Mouse (Mus musculus) cerebellum, adult 9-10 months (tissue): ENCODE measurements around the gene Kcnj1.

Source experiments
- DNase-seq: peaks from one replicate; pipeline ENCODE4 v3.0.0; 2022

Kcnj1 gene

DNA sequence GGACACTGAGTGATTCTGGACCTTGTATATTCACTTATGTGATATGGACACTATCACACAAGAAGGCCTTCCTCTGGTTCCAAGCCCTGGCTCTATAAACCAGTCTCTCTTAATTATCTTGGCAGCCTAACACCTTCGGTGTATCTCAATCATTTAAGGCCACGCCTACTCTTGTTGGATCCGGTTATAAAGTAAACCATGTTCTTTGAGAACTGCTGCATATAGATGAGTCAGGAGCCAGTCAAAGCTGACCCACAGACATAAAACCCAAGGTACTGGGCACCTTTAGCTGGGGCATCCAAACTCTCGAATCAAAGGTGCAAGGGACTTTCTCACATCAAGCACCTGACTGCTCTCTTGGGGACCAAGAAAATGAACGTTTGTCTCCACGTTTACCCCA is at the start of gene Kcnj1:
Gene Kcnj1, plus strand, starts transcription at position 292 of the 400 bp plus-strand sequence.
- DNase-seq = no peak

GRCm38 (mm10) chr9:32323610-32324009 is 48.7 kb upstream of the Kcnj1 start:
- DNase-seq = no peak

GRCm38 (mm10) chr9:32328777-32329176 is 43.5 kb upstream of the Kcnj1 start:
- no peak for DNase-seq

DNA sequence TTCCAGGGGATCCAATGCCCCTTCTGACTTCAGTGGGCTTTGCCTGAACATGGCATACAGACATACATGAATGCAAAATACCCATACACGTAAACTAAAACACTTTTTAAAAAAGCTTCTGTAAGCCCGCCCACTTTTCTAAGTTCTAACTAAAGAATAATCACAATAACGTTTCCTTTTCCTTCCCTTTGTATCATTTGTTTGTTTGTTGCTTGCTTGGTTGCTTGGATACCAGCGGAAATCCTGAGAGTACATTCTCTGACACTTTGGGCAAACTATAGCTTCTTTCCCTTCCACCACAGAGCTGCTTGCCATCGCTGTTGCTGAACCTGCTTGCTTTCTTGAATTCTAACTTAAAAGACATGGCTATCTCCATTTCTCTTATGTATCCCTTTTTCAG is 41.1 kb upstream of the Kcnj1 start:
- DNase-seq = no peak

DNA sequence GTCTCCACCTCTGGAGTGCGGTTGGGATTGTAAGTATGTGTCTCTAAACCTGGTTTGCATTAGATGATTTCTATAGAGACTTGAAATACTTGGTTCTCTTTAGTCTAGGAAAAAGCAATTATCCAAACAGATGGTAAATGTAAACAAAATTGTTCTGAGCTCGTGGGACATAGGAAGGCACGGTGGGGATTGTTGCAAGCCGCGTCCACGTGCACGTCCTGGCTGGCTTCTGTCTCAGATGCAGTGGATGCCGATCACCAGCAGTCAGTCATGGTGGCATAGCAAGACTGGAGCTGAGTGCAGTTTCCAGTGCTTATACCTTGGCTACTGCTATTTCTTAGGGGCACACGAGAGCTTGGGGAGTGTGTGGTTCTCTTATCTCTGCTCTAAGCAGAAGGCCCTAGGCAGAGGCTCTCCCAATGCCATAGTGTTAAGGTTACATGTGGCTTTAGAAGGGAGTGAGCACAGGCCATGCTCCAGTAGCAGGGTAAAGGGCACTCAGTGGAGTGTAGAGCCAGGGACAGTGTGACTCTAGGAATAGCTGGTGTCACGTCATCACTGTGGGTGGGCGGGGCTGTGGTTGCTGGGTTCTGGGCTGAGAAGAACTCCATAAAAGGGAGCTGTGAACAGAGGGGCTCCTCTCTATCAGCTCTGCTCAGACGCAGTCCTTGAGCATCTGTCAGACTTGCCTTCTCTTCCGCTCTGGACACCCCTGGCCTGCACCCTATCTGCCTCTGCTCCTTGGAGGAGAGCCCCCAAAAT is 36.7 kb upstream of the Kcnj1 start:
- DNase-seq = no peak

DNA sequence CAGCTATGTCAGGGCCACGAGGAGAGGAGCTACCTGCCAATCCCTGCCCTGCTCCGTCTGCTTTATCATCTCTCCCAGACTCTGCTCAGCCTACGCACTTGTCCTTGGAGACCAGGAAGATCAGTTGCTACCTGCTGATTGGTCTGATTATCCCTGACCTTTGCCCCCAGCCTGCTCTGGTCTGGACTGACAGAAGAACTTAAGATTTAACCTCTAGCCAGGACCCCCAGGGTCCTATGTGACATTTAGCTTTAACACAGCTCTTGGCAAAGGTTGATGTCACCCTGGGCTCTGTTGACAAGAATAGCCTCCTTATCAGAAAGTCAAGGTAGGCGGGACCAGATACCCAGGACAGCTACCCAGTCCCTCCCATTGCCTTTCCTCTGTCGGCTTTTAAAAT is 31.5 kb upstream of the Kcnj1 start:
- DNase-seq = peak; percentile 59

- DNase-seq = no peak
Observed at GRCm38 (mm10) chr9:32342929-32343328, 29.4 kb upstream of the Kcnj1 start.

- DNase-seq = no peak
Observed at GRCm38 (mm10) chr9:32344051-32344450, 28.2 kb upstream of the Kcnj1 start, which contains the start of gene Kcnj5. Kcnj5 (minus strand) TSS chr9:32344350.

GRCm38 (mm10) chr9:32344489-32344888 is 27.8 kb upstream of the Kcnj1 start:
- DNase-seq = no peak

GRCm38 (mm10) chr9:32348096-32348495 is 24.2 kb upstream of the Kcnj1 start:
- no peak for DNase-seq

GRCm38 (mm10) chr9:32349344-32349743 is 22.9 kb upstream of the Kcnj1 start:
- no peak for DNase-seq

GRCm38 (mm10) chr9:32350332-32350731 is 22.0 kb upstream of the Kcnj1 start:
- peak; percentile 78 for DNase-seq

DNA sequence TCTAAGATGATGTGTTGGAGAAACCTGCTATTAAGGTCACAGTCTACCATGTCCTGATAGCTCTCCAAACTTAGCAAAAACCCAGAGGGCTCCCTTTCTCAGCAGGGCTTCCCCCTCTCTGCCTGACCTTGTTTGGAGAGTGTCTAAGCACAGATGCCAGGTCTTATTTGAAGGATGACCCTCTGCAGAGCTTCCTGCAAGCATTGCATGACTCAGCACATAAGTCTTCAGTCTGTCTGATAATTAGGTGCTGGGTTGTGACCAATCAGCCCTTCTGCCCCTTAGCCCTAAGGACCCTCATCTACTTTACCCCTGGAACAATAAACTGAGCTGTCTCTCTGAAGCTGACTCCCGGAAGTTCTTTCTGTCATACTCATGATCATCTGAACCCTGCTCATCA is 11.5 kb upstream of the Kcnj1 start:
- no peak for DNase-seq

DNA sequence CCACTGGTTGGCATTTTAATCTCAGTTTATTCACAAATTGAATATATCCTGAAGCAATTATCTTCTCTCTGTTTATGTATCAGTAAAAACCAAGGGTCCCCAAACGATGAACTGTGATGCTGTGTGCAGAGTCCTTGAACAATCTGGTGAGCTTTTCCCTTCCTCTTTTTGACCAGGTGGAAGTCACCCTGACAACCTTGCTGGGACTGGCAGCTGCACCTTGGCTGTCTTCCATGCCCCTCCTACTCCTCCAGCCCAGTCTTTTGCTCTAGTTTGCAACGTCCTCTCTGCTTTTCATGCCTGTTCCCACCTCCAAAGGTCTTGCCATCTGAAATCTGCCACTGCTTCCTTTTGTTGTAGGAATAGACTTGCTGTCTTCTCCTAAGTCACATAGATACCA is 3.5 kb upstream of the Kcnj1 start:
- DNase-seq = no peak

DNA sequence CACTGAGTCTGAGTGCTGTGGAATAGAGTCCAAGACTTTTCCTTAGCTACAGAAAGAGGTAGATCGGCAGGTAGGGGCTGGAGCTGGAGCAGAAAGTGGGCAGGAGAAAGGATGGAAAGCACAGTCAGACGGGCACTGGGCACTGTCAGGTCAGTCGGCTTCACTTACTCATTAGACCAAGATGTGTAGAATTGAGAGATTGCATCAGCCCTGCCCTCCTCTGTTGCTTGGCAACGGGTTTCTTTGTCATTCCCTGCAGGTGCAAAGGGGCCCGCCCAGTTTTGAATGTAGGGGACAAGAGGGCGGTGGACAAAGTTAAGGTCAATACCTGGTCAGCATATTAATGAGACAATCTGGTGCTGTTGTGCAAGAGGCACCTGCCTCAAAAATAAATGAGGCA is 2.9 kb upstream of the Kcnj1 start:
- DNase-seq = no peak

DNA sequence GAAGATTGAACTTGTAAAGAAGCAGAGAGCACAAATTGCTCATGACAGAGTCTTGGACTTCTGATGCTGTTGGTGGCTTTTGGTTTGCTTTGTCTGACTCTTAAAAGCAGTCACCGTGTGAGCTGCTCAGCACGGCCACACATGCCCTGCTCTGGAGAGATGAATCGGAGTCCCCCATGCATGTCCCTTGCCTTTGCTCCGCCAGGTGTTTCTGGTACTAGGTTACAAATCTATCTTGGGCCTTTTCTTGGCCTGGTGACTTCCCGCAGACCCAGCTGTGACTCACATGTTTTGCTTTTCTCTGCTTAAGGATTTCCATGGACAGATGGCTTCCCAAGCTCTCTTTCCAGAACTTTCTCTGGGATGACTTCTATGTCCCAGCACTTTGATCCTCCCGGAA is 1.4 kb downstream of the Kcnj1 start:
- DNase-seq = no peak

DNA sequence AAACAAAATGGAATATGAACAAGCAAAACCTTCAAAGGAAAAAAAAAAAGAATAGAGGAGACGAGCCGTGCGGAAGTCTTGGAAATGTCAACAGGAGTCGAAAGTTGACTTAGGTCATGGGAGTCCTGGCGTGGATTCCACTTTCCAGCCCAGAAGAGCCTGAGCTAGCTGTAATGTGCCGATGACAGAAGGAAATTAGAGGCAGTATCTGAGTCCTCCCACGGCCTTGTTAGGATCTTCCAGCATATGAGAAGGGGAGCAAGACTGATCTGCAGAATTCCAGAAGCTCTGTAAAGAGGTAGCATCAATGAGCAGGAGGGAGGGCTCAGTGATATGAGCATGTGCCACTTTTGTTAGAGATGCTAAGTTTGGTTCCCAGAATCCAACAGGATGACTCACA is 3.7 kb downstream of the Kcnj1 start:
- no peak for DNase-seq

GRCm38 (mm10) chr9:32376863-32377590 is 4.7 kb downstream of the Kcnj1 start:
- DNase-seq = no peak

DNA sequence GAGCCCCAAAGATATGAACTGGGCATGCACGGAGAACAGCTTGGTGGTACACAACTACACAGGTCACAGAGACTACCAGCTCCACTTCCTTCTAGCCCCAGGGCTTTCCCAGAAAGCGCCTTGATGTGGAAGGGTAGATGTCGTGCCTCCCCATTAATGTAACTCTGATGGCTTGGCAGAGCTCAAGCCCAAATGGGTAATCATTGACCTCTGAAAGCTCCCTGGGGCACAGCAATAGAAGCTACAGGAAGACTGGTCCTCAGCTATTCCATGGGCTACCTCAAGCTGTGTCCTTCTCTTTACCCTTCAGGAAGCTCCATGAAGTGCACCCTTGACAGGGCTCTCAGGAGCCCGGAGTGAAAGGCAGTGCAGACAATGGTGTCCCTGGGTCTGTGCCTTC is 12.6 kb downstream of the Kcnj1 start:
- DNase-seq = no peak

DNA sequence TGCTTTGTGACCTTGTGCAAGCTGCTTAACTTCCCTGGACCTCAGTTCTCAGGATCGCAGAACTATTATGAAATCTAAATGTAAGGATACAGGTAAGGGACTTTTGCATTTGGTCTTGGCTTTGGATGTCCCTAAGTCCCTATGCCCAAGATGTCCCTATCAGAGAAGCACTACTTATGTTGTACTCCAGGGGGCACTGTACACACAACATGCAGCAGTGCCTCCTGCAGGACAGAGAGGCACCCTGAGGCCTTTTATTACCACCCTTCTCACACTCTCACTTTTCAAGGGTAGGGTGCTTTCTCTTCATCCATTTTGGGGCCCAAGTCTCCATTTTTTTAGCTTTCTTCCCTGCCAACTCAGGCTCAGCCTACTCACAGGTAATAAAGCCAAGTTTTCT is 15.8 kb downstream of the Kcnj1 start:
- DNase-seq = no peak

GRCm38 (mm10) chr9:32391092-32391491 is 18.8 kb downstream of the Kcnj1 start:
- no peak for DNase-seq

DNA sequence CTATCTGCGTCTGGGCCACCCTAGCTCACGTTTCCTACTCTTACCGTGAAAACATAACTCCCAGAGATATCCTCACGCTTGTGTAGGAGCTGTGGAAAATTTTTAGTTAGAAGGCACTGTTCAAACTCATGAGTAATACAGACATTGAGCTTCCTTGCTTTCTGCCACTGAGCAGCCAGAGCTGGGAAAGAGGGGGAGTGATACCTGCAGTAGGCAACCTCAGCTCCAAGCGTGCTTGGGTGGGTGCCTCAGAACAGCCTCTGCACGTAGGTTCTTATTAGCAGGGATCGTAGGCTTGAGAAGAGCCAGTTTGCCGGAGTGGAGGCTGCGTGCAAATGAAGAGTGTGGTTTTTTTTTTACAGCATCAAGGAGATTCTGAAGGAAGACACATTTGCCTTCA is 19.4 kb downstream of the Kcnj1 start:
- DNase-seq = no peak

DNA sequence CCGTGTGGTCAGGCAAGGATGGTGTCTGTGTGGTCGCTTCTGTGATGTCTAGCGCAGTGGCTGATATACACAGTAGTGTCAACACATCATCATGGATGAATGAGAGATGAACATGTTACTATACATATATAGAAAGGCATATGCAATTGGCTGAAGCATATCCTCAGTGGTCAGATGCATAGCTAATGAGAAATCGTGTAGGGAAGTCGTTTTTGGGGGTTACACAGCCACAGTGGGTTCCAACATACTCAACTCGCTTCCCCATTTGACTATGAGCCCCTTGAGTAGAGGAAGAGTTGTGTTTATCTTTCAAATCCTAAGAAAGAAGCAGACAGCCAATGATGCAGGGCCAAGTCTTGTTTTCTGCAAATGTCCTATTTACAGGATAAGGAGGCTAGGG is 20.4 kb downstream of the Kcnj1 start:
- no peak for DNase-seq

- DNase-seq = no peak
Observed at GRCm38 (mm10) chr9:32394761-32395161, 22.5 kb downstream of the Kcnj1 start.

DNA sequence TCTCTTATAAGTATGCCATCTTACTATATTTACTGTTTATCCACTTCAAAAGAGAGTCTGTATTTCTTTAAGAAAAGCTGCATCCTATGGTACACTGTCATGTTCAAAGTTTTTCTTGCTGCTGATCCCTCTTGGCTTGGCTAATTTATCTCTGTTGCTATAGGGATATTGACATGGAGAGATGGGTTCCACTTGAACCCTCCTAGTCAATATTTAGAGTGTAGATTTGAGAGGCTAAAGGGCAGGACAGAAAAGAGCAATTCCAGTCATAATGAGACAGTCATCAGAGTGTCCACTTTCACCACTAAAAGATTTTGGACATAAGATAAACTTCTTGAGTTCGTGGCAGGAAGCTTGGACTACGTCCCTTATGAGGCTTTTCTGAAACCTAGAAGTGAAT is 27.9 kb downstream of the Kcnj1 start:
- no peak for DNase-seq
